Mouse (Mus musculus) midbrain, postnatal 0 days (tissue): Measurements from ENCODE around the gene Cisd3. TPM values are rescaled to one million over a fixed set of nuclear protein-coding genes. Genes with fewer than 3 reads are reported as not detected.
A peak's percentile ranks its signal among the peaks of the same experiment; 100 is the strongest.

Experiments used
- ATAC-seq: fragments of 200-750 bp; cut with Nextera tagmentation; 2 replicates; pipeline ENCODE4 v1.8.0; 2017; ENCODE audit warnings: moderate number of reproducible peaks, mild to moderate bottlenecking, moderate TSS enrichment, moderate library complexity; ENCODE audit not compliant: low FRiP score
- DNase-seq: peaks from one replicate; pipeline ENCODE4 v3.0.0-alpha.2; 2015; ENCODE audit warnings: low spot score
- H3K27ac ChIP-seq: fragments of 300-500 bp; sonication (generic); 2 replicates; pipeline ENCODE4 v1.5.1; 2014; ENCODE audit warnings: low read depth, mild to moderate bottlenecking, low read length, mixed read lengths
- H3K27me3 ChIP-seq: fragments of 300-500 bp; sonication (generic); 2 replicates; pipeline ENCODE4 v1.6.1; 2014; ENCODE audit warnings: low read length, control low read depth, mixed read lengths; ENCODE audit not compliant: insufficient read depth
- H3K36me3 ChIP-seq: fragments of 300-500 bp; sonication (generic); 2 replicates; pipeline ENCODE4 v1.6.1; 2014; ENCODE audit warnings: low read length, control low read depth, mixed read lengths; ENCODE audit not compliant: insufficient read depth
- H3K4me1 ChIP-seq: fragments of 300-500 bp; sonication (generic); 2 replicates; pipeline ENCODE4 v1.6.1; 2014; ENCODE audit warnings: mild to moderate bottlenecking, control low read depth, antibody characterized with exemption, low read length, mixed read lengths; ENCODE audit not compliant: insufficient read depth
- H3K4me2 ChIP-seq: fragments of 300-500 bp; sonication (generic); 2 replicates; pipeline ENCODE4 v1.6.1; 2014; ENCODE audit warnings: low read depth, mild to moderate bottlenecking, low read length, mixed read lengths; ENCODE audit not compliant: poor library complexity, severe bottlenecking
- H3K4me3 ChIP-seq: fragments of 300-500 bp; sonication (generic); 2 replicates; pipeline ENCODE4 v1.5.1; 2014; ENCODE audit warnings: low read depth, mild to moderate bottlenecking, low read length, moderate library complexity
- H3K9ac ChIP-seq: fragments of 300-500 bp; sonication (generic); replicated peaks from 2 replicates; pipeline ENCODE4 v1.6.1; 2014; ENCODE audit warnings: mild to moderate bottlenecking, low read length, moderate library complexity, mixed read lengths; ENCODE audit not compliant: poor library complexity, severe bottlenecking
- H3K9me3 ChIP-seq: fragments of 300-500 bp; sonication (generic); 2 replicates; pipeline ENCODE4 v1.6.1; 2016; ENCODE audit warnings: low read length, control low read depth
- CTCF ChIP-seq: IDR thresholded peaks from 2 replicates; pipeline ENCODE4 v1.5.1; 2016; ENCODE audit warnings: antibody characterized with exemption, mild to moderate bottlenecking
- WGBS: fragments of 180-500 bp; shearing (Covaris S2); extraction: QIAGEN DNeasy Blood & Tissue Kit; methylation state at CpG from one replicate; pipeline ENCODE4 v1.1.7; 2014; 5-methylcytosine and 5-hydroxymethylcytosine counted together
- polyA plus RNA-seq: library from polyadenylated mRNA; unstranded; fragments of >200 nt; fragmentation: Nextera tagmentation; extraction: Ambion mirVana; gene quantifications from 2 replicates; pipeline ENCODE4 v1.2.1, GENCODE M21; 2015
- total RNA-seq: library from RNA; depleted of rRNA; stranded (reverse); fragments of >200 nt; gene quantifications from 2 replicates; pipeline ENCODE4 v1.2.3, GENCODE M21; 2014

Gene Cisd3
- total and polyA plus RNA-seq, 2 experiments from 2014 or later = 27.0 to 41.5 TPM

GRCm38 (mm10) chr11:97665431-97665830, 20.2 kb upstream of the Cisd3 start:
- Histone ChIP-seq H3K9ac (no peak overlapping the region), H3K27ac (no peak overlapping the region), H3K9me3 (no peaks in the 10 kb centered on the region), H3K27me3 (peaks cover 7% of the 10 kb centered on the region; the same call in 1 of the 2 replicates), H3K36me3 (peaks cover 13% of the 10 kb centered on the region), H3K4me3 (no peak overlapping the region), H3K4me1 (peaks cover 7% of the 10 kb centered on the region; the same call in 1 of the 2 replicates), H3K4me2 (0 out of 2 replicates have a peak overlapping the region, but pooled peaks have one; percentile 1)
- 80% methylated on average over 13 of the region's 13 CpGs for WGBS
- no peak for TF ChIP-seq CTCF
- ATAC-seq (no peak), DNase-seq (no peak)

DNA sequence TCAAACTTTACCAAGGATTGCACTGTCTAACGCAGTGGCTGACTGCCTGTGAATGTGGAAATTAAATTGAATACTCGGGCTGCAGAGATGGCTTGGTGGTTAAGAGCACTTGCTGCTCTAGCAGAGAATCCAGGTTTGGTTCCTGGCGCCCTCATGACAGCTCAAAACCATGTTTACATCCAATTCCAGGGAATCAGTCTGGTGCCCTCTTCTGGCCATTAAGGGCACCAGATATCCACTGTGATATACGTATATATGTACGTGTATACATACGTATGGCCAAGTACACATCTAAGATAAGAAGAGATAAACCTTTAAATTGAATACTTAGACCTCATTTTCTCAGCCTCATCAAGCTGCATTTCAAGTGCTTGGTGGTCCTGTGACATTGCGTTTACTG, 19.4 kb upstream of the Cisd3 start:
- H3K36me3 ChIP-seq = peaks cover 20% of the 10 kb centered on the region
- peaks cover 3% of the 10 kb centered on the region; the same call in 1 of the 2 replicates for H3K4me1 ChIP-seq
- 94% methylated on average over 7 of the region's 7 CpGs for WGBS
- ATAC-seq = no peak
- peaks cover 7% of the 10 kb centered on the region; the same call in 1 of the 2 replicates for H3K27me3 ChIP-seq
- H3K4me2 ChIP-seq = no peak overlapping the region
- H3K4me3 ChIP-seq = no peak overlapping the region
- no peaks in the 10 kb centered on the region for H3K9me3 ChIP-seq
- TF ChIP-seq CTCF = peak; percentile 62
- H3K9ac ChIP-seq = no peak overlapping the region
- no peak overlapping the region for H3K27ac ChIP-seq
- DNase-seq = no peak

GRCm38 (mm10) chr11:97666794-97667193, 18.8 kb upstream of the Cisd3 start:
- TF ChIP-seq CTCF = no peak
- no peaks in the 10 kb centered on the region for H3K9me3 ChIP-seq
- peaks cover 3% of the 10 kb centered on the region; the same call in 1 of the 2 replicates for H3K4me1 ChIP-seq
- WGBS = 91% methylated on average over 15 of the region's 15 CpGs
- no peak overlapping the region for H3K27ac ChIP-seq
- H3K36me3 ChIP-seq = peaks cover 25% of the 10 kb centered on the region
- H3K9ac ChIP-seq = no peak overlapping the region
- no peak overlapping the region for H3K4me2 ChIP-seq
- no peak overlapping the region for H3K4me3 ChIP-seq
- DNase-seq (no peak), ATAC-seq (no peak)
- peaks cover 6% of the 10 kb centered on the region; the same call in 1 of the 2 replicates for H3K27me3 ChIP-seq

GRCm38 (mm10) chr11:97668160-97668559, 17.5 kb upstream of the Cisd3 start:
- H3K27me3 ChIP-seq = no peaks in the 10 kb centered on the region
- peaks cover 32% of the 10 kb centered on the region for H3K36me3 ChIP-seq
- WGBS = 93% methylated on average over 7 of the region's 7 CpGs
- no peak overlapping the region for H3K4me2 ChIP-seq
- no peak for DNase-seq
- TF ChIP-seq CTCF = no peak
- no peak overlapping the region for H3K9ac ChIP-seq
- no peaks in the 10 kb centered on the region for H3K4me1 ChIP-seq
- no peak overlapping the region for H3K27ac ChIP-seq
- no peaks in the 10 kb centered on the region for H3K9me3 ChIP-seq
- no peak for ATAC-seq
- H3K4me3 ChIP-seq = no peak overlapping the region

DNA sequence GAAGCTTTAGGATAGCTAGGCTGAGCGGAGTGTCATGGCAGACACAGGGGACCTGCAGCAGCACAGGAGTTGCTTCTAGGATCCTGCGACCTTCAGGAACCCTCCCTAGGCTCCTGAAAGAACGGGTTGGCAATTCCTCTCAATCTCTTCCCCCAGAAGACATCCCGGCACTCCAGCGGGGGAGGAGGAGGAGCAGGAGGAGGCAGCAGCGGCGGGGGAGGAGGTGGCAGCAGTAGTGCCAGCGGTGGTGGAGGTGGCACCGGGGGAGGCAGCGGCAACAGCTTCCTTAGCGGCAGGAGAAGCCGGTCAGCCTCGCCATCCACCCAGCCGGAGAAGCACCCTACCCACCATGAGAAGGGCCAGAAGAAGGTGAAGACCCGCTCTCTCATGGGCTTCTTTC, 16.4 kb upstream of the Cisd3 start:
- H3K9ac ChIP-seq = peak overlapping the region; percentile 14; the same call in 1 of the 2 replicates
- no peaks in the 10 kb centered on the region for H3K9me3 ChIP-seq
- no peak for TF ChIP-seq CTCF
- no peaks in the 10 kb centered on the region for H3K4me1 ChIP-seq
- no peaks in the 10 kb centered on the region for H3K27me3 ChIP-seq
- H3K27ac ChIP-seq = no peak overlapping the region
- peaks cover 42% of the 10 kb centered on the region for H3K36me3 ChIP-seq
- H3K4me2 ChIP-seq = no peak overlapping the region
- DNase-seq (no peak), ATAC-seq (no peak)
- H3K4me3 ChIP-seq = no peak overlapping the region
- WGBS = 52% methylated on average over 15 of the region's 15 CpGs

GRCm38 (mm10) chr11:97669829-97670228, 15.8 kb upstream of the Cisd3 start:
- Histone ChIP-seq H3K36me3 (peaks cover 47% of the 10 kb centered on the region), H3K27me3 (no peaks in the 10 kb centered on the region)

More at GRCm38 (mm10) chr11:97669829-97670228, 15.8 kb upstream of the Cisd3 start:
- H3K4me3 ChIP-seq = no peak overlapping the region
- TF ChIP-seq CTCF = no peak
- H3K9ac ChIP-seq = no peak overlapping the region
- no peaks in the 10 kb centered on the region for H3K9me3 ChIP-seq
- no peak overlapping the region for H3K4me2 ChIP-seq
- H3K27ac ChIP-seq = no peak overlapping the region
- WGBS = 26% methylated on average over 6 of the region's 6 CpGs
- ATAC-seq (no peak), DNase-seq (peak; percentile 62)
- H3K4me1 ChIP-seq = no peaks in the 10 kb centered on the region
